Mouse (Mus musculus) left cerebral cortex, postnatal 25 days (tissue): ENCODE measurements at regions not wholly inside any gene's neighbourhood (a gene's known extent, or its start where the extent isn't known, plus 50 kb on each side); places are given as distances from the start of the nearest gene placed in this dataset.
"Not testable (repeated sequence)": the region's sequence is repeated elsewhere in the genome, so short reads cannot be mapped to it uniquely, and the experiment has no call there.

Experiments used
- DNase-seq, 2 experiments: peaks; one replicate each; pipeline ENCODE4 v3.0.0; 2022; ENCODE audit warnings: low spot score in 2 of 2, mixed read lengths in 1 of 2
- intact Hi-C: fragments of 180-260 bp; cut with DNase I; formaldehyde crosslinking; loops from one replicate; pipeline ENCODE4 v1.15.1; 2025

DNA sequence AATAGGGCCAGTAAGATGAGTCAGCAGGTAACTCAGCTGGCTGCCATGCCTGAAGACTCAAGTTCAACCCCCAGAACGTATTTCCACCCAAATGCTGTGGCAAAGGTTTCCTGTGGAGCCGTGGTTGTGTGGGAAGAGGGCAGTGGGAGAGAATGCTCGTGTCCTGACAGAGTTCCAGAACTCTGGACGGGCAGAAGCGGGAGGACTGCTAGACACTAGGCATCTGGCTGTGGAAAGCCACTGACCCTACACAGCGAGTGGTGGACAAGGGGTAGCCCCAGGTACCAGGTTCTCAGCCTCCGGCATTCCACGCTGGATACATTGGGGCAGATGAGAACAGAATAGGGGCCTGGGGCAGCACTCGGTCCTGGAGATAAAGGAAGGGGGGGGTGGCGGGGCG lies 69.6 kb upstream of the Acsl3 start:
- no peak for DNase-seq
- intact Hi-C loops = no loop called here

DNA sequence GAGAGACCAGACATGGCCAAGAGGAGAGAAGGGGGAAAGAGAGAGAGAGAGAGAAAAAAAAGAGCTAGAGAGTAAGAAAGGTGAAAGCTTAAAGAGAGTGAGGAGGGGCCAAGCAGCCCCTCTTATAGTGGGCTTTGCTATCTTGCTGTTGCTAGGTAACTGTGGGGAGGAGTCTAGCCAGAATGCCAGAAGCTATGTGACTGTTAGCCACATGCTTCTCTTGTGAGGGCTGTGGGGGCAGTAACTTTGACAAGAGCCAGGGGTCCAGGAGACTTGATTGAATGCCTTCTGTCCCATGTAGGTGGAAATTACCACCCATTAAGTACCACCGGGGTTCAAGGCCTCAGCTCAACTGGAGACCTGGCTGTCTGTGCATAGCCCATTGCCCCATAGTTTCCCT lies 69.0 kb upstream of the Acsl3 start:
- DNase-seq = not testable (repeated sequence)

DNA sequence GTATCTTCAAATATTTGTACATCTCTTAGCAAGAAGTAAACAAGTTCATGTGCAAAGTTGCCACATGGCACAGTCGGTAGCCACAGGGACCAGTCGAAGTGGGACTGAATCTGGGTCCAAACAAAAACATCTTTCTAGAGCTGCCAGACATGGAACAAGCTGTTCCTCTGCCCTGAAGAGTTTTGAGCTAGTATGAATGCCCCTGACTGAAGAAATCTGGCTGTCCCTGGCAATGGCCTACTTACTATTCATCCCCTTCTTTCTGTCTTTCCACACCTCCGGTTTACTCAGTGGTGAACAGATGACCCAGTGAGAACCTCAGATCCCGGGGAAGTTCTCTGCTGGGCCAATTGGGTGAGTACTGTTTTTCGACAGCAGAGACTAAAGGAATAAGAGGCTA lies 67.1 kb upstream of the Acsl3 start:
- intact Hi-C loops = loop anchor here (5.0 kb wide), 1 partner anchor 67 kb away; the partner anchor contains the start of genes Acsl3 and Utp14b
- peak in 1 of 2 experiments; percentile 60 for DNase-seq

More for the DNA sequence above, 69.0 kb upstream of the Acsl3 start:
- intact Hi-C loops = not testable (repeated sequence)

DNA sequence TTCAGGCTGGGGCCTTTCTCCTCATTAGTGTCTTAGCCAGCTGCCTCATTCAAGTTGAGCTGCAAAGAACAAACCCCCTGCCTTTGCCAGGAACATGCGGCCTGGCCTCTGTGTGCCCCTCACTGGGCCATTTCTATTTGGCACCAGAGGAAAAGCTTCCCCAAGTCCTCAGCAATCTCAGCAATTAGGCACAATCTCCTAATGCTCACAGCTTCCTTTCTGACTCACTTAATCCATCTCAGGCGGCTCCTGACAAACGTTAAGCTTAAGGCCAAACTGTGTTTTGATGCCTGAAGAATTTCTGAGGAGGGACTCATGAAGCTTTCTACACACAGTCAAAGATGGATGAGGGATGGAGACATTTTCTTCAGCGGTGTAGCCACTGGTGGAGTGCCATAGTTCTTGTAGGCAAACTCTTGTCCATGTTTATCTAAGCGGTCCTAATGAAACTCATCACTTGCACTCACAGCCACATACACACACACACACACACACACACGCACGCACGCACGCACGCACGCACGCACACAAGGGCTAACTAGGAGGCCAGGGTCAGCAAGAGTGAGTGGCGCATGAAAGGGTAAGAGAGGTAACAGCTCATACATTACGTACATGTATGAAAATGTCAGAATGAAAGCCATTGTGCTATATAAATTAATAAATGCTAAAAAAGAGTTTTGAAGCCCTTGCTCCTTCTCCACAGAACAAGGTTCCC lies 63.5 kb upstream of the Acsl3 start:
- DNase-seq = peak; percentile 30 to 69

DNA sequence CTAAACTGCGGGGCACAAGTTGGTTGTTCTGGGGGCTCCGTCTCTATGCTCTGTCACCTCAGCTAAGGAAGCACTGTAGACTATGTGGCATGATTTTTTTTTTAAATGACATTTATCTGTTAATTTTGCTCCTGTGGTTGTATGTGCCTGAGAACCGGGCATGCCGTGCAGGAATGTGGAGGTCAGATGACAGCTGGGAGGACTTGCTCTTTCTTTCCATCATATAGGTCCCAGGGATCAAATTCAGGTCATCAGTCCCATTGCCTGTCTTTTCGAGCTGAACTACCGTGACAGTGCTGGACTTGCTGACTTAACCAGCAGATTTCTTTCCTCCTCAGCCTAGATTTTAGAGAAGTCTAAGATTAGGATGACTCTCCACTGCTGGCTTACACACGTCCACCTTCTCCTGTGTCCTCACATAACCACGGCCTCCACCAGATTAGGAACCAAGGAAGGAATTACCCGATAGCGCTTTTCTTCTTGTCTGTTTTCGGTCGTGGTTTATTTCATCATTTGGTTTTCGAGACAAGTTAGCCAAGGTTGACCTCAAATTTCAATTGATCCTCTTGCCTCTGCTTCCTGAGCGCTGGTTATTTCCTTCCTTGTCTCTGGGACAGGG lies 62.0 kb upstream of the Acsl3 start:
- intact Hi-C loops = no loop called here
- no peak for DNase-seq

More for the DNA sequence above, 63.5 kb upstream of the Acsl3 start:
- intact Hi-C loops = loop anchor here (5.0 kb wide), 1 partner anchor 63 kb away; the partner anchor contains the start of genes Acsl3 and Utp14b

DNA sequence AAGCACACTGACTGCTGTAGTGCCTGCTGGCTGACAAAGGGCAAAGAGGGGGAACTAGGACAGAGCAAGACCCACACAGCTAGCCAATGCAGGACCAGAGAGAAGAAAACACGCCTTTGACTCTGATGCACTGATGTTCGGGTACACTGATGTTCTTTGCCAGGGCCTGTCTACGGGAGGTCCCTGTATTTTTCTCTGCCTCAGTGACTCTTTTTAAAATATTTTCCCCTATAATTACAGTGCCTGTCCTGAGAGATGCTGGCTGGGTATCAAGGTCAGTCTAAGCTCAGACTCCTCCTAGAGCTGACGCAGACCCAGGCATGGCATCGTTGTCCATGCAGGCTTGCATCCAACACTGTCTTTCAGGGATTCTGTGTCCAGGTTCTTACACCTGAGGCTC lies 59.1 kb upstream of the Acsl3 start:
- intact Hi-C loops = no loop called here

DNA sequence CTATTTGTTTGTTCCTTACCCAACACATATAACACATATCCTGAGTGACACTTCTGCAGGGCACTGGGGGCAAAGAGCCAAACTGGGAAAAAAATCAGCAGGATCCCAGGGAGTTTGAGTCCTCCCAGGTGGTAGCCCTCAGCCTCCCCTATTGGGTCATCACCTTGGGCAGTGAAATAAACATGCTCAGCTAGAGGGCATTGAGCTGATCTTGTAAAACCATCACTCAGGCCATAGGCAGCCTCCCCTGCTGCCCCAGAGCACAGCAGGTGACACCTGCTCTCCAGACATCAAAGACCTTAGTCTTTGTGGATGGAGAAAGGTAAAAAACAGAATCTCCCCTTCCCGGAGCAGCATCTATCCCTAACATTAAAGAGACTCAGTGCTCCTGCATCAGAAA lies 57.0 kb upstream of the Acsl3 start:
- intact Hi-C loops = loop anchor here (5.0 kb wide), 1 partner anchor 63 kb away; no protein-coding TSS in a partner anchor
- no peak for DNase-seq

More for the DNA sequence above, 59.1 kb upstream of the Acsl3 start:
- DNase-seq = no peak

DNA sequence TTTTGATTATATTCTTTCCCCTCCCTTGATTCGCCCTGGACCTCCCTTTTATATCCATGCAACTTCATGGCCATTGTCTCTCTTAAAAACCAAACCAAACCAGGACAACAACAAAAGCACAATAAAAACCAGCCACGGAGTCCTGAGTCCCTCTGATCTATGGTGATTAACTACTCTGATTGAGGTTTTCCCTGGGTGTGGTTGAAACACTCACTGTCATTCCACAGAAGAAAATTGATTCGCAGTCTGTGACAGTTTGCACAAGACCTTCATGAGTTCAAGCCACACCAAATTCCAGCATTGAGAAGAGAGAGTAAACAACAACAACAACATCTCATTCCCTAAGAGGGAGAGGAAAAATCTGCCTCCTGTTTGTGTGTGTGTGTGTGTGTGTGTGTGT lies 56.1 kb upstream of the Acsl3 start:
- intact Hi-C loops = loop anchor here (5.0 kb wide), 1 partner anchor 64 kb away; no protein-coding TSS in a partner anchor
- no peak for DNase-seq

DNA sequence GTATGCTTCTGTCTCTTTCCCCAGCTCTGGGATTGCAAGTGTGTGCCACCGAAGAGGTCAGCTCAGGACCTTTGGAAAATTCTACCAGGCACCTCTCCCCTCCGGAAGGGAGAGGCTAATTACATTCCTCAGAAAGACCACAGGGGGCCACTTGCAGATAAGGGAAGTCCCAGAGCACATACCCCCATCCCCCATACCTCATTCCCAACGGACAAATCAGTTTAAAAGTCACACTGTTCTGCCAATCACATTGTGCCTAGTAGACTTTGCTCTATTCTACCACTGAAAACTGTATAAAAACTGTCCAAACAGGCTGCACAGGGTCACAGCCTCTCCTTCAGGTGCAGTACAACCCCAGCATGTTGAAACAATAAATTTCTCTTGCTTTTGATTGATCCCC lies 55.6 kb upstream of the Acsl3 start:
- intact Hi-C loops = loop anchor here (5.0 kb wide), 1 partner anchor 65 kb away; no protein-coding TSS in a partner anchor
- no peak for DNase-seq

DNA sequence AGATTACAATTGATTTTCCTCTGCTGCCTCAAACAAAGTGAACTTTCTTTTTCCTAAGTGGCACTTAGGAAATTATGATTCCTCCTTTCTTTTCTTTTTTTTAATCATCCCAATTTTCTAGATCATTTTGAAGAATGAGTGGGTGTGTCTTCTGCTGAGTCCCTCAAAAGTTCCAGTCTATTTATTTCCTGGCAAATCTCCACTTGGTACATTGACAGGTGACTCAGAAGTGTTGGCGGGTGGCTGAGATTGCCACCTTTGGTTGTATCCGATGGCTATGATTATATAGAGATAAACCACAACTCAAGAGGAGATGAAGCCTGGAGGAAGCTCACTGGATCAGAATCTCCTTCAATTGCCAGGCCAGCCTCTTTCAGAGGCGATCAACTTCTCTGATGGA lies 54.7 kb upstream of the Acsl3 start:
- intact Hi-C loops = loop anchor here (5.0 kb wide), 1 partner anchor 66 kb away; no protein-coding TSS in a partner anchor

DNA sequence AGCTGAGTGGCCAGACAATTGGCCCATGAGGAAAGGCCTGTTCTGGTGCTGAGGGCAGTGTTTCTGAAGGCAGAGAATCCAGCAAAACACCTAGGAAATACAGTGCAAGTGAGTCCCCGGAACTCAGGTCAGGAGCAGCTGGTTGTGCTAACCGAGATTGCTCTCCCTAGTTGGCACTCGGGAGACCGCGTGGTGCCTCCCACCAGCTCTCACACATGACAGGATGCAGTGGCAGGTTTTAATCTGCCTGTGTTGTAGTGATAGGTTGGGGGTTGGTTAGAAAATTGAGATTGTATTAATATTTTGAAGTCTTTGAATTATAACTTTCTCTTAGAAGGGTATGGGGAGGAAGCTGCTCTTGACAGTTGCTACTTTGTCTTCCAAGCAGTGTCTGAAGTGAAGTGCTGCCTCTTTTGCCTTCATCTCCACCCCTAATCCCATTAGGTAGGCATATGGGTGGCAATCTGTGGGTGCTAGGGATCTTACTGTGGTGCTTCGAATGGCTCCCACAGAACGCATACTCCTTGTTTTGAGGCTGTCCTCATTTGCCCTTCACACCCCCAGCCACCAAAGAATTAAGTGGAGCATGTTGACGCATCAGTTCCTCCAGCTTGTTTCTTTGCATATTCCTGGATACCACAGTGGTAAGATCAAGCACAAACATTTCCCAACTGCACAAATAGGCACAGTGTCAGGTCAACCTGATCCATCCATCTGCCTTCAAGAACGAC lies 52.6 kb upstream of the Acsl3 start:
- intact Hi-C loops = loop anchor here (5.0 kb wide), 1 partner anchor 68 kb away; no protein-coding TSS in a partner anchor

More for the DNA sequence above, 54.7 kb upstream of the Acsl3 start:
- peak in 1 of 2 experiments; percentile 39 for DNase-seq

More for the DNA sequence above, 52.6 kb upstream of the Acsl3 start:
- DNase-seq = peak in 1 of 2 experiments; percentile 18
